Mouse (Mus musculus): ENCODE results near the gene Xylt1.
A peak's percentile ranks its signal among the peaks of the same experiment; 100 is the strongest.

Gene Xylt1

GRCm38 (mm10) chr7:117380418-117381187, at the start of gene Xylt1:
TSS of gene Xylt1 (plus strand) at chr7:117380979.
- DNase-seq: peak; percentile 99

GRCm38 (mm10) chr7:117333936-117334335, 46.8 kb upstream of the Xylt1 start:
- no peak for DNase-seq

DNA sequence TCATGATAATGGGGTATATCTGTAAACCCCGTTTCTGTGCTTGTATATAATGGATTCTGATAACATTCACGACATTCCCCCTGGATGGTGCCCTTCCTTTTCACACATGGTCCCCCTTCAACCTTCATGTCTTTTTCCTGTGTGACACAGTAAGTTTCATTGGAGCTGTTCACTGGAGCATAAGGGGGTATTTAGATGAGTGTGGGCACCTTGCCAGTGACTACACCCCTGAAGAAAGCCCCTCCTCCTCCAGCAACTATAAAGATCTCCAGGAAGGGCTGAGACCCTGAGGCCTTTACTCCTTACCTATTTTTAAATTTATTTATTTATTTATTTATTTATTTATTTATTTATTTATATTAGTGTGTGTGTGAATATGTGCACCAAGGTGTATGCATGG, 24.5 kb upstream of the Xylt1 start:
- DNase-seq: peak; percentile 30

DNA sequence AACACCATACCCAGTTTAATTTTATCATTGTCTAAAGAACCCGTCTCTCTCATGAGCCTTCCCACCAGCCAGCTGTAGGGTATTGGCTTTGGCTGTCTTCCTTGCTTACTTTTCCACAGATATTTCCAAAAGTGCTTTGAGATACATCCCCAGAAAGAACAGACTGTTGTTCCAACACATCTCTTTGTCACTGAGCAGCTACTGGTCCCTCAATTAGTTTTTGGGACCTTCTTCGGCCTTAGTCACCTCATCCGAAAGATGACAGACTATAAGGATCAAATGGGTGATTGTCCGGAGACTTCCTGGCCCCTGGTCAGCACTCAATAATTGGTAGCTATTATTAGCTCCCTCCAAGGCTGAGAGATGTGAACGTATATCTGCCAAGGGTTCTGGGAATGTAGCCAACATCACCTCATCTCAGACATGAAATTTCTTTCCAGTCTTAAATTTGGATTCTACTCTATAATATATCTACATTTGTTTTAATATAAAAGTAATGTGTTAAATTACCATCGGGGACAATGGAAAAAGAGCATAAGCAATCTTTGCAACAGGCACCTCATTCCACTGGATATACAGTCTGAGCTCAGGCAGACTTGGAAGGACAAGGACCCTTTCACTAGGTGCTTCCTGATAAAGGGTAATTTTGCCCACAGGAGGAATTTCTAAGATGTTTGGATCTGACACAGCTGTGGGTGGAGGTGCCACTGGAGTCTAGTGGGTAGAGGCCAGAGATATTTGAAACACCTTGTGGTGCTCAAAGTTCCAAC, 23.2 kb upstream of the Xylt1 start:
- DNase-seq: peak; percentile 34

- DNase-seq: peak; percentile 53
These were observed 19.5 kb upstream of the Xylt1 start for GRCm38 (mm10) chr7:117361281-117361680.

GRCm38 (mm10) chr7:117362493-117362892, 18.3 kb upstream of the Xylt1 start:
- peak; percentile 29 for DNase-seq

DNA sequence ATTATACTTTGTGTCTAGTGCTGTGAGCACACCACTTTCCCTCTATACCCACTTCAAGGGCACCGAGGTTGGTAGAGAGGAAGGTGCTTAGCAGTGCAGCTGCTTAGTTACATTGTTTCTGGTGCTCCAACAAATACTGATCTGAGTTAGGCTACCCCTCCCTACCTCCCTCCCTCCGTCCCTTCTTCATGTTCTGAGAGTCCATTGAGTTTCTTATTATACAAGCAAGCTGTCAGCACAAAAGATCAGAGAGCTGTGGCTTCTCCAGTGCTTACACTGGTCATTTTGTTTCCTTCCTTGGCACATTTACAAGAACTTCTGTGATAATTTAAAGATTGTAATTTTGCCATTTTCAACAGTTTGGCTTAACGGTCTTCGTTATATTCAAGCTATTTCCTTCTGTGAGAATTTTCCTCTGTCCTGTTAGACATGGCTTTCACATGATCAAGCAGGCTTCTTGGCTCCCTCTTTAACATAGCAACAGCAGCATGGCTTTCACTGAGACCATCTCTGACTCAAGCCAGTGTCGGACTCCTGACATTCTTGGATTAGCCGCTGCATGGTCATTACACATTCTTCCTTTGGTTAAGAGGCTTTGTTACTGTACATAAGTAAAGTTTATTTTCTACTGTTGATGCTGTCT, 12.0 kb upstream of the Xylt1 start:
- DNase-seq: peak; percentile 12

DNA sequence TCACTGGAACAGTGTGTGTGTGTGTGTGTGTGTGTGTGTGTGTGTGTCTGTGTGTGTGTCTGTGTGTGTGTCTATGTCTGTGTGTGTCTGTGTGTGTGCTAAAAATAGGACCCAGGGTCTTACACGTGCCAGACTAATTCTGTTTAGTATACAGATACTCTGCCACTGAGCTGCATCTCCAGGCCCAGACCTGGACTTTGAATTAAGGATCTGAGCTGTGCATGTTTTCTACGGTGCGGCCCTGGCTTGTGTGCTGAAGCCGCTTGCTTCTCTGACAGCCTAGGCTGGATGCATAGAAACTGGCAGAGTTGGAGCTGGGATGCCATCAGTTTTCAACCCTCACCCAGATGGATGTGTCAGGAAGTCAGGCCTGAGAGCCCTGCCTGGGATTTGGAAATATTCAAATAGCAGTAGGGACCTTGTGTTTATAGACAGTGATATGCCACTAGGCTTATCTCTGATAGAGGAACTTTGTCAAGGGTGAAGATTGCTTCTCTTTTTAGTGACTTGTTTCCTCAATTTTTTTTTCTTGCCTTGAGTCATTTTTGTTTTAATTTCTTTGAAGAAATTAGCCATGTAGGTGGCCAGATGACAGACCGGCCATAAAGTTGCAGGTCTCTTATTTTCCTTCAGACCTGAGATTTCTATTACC, 11.4 kb upstream of the Xylt1 start:
- peak; percentile 14 for DNase-seq

DNA sequence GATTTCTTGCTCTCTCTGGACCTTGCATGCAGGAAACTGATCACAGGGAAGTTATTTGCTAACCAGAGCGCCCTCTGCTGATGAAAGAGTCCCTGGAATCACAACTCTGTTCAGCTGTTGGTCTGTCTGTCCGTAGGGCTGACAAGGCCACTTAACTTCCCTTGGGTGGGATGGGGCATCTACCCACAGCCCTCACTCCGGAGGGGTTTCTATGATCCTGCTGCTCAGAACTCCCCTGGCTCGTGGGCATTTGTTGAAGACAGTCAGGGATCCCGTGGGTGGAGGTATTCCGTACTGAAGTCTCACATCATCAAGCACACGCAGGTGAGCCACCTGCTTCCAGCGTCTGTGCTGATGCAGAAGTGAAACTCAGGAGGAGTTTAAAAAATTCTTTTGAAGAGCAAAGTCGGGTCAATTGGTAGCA, 4.9 kb upstream of the Xylt1 start:
- DNase-seq: peak; percentile 91

- peak; percentile 28 for DNase-seq
These were observed 3.6 kb upstream of the Xylt1 start for GRCm38 (mm10) chr7:117377138-117377537.

- peak; percentile 95 for DNase-seq
These were observed 752 bp upstream of the Xylt1 start for GRCm38 (mm10) chr7:117380036-117380417.

DNA sequence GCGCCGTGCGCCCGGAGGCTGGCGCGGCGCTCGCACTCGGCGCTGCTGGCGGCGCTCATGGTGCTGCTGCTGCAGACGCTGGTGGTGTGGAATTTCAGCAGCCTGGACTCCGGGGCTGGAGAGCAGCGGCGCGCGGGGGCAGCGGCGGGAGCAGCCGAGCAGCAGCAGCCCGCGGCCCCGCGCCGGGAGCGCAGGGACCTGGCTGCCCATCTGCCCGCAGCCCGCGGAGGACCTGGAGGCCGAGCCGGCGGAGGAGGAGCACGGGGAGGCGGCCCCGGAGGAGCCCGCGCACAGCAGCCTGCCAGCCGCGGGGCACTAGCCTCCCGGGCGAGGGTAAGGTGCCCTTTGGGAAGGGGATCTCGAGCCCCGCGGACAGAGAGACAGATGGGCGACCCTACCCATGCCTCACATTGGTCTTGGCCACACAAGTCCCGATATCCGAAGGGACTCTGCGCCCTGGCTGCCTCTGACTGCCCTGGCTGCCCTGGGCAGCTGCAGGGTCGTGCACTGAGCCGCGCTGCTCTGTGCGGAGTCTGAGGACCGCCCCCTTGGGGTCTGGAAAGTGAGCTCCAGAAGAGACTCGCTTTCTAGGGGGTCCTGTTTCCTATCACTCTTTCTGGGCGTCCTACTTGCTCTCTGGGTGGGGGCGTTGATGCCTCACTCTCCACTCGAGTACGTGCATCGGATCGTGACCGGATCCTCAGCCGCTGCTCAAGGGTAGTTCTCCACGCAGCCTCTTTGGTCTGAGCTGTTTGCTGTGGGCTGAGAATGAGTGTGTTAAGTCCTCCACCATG, 606 bp downstream of the Xylt1 start:
- peak; percentile 91 for DNase-seq

DNA sequence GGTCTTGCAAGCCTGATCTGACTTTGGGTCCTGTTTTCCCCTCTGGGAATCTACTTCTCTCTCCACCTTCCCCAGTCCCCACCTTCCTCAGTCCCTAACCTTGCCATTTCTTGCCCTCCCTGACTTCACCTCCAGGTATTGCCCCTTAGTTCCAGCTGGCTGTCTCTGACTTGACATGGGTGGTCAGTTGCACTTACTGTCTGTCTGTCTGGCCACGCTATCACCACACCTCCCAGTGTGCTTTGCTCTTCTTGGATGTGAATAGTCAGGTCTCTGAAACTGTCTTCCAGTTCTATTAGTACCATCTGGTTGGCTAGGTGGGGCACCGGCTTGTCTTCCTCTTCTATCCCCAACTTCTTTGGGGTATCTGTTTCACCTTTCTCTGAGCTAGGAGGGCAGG, 1.2 kb downstream of the Xylt1 start:
- peak; percentile 84 for DNase-seq

DNA sequence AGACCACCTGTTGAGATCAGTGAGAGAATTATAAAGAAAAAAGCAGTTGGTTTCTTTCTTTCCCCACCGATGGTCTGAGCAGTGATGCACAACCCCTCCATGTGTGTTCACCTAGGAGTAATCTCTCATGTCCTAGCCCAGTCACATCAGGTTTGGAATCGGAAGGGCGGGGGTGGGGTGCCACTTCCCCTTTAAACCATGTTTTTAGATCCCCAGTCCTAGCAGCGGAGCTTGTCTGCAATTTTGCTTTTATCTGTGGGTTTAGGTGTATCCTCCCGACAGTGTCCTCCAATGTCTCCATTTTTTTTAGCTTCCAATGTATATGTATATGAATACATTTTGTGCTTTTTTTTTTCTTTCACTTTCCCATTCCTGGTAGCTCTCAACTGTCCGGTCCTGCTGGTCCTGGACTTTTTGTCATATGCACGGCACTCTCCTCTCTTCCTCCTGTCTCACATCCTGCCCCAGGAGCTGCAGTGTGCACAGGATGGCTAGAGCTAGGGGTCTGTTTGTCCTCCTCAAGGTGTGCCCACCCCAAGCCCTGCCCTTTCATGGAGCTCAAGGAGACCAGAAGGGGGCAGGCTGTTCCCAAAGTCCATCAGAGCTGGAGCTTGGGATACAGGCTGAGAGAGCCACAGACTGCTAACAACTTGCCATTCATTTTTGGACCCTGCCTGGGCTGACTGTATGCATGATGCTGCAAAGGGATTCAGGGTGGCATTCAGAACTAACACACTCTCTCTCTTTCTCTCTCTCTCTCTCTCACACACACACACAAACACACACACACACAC, 2.6 kb downstream of the Xylt1 start:
- peak; percentile 92 for DNase-seq

DNA sequence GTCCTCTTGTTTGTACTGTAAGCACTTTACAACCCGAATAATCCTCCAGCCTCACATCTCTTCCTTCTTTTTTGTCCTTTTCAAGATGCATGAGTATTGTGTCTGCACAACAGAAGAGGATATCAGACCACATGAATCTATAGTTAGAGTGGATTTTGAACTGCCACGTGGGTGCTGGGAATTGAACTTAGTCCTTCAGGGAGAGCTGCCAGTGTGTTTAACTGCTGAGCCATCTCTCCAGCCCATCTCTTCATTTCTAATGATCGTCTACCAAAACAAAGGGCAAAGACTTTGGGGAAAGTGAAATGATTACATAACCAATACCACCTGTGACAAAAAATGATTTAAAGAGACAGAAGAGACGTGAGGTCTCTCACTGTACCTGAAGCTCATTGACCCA, 5.6 kb downstream of the Xylt1 start:
- DNase-seq: no peak

DNA sequence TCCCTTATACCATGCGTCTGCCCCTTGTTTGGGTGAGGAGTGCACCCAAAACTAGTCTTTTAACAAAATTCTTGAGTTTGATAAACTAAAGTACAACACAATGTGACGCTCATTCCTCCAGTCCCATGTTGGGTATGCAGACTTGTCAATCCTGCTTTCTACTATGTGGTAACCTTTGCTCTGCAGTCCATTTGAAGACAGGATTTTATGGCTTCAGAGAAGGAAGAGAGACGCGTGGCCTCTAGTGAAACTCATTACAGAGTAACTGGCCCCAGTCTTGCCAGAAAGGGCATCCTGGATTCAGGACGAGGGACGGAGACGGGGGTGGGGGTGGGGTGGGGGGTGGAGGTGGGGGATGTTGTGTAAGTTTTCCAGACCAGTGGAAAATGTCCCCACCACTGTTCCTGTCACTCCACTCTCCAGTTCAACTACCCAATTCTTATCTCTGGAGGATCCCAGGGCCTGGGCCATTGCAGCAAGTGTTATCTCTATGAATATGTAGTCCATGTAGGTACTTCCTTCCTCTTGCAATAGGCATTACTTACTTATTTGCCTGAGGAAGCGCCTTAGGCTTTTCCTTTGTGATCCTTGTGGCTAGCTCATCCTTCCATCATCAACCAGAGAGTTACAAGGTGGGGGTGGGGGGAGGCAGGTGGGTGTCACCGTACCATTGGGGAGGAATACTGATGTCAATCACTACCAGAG, 7.7 kb downstream of the Xylt1 start:
- DNase-seq: no peak

DNA sequence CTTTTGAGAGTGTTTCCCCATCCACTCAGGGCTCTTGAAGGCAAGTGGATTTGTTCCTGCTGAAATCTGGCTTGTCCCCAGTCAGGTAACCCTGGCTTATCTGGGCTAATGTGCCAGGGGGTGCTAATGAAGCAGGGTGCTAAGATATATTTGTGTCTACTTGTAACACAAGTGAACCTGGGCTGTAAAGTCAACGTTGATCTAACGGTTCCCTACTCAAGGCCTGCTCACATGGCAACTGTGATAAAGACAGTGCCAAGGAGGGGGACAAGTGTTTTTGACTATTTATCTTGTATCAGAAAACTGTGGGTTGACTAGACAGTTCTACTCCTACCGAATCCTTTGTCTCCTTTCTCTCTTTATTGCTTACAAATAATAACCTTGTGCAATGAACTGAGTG, 8.3 kb downstream of the Xylt1 start:
- DNase-seq: no peak

GRCm38 (mm10) chr7:117392863-117393569, 12.2 kb downstream of the Xylt1 start:
- DNase-seq: no peak

- no peak for DNase-seq
These were observed 13.2 kb downstream of the Xylt1 start for GRCm38 (mm10) chr7:117393976-117394375.

GRCm38 (mm10) chr7:117394380-117394779, 13.6 kb downstream of the Xylt1 start:
- no peak for DNase-seq
